Mouse (Mus musculus) urinary bladder, adult 2 months (tissue): ENCODE results near the gene Tex44. TPM values are rescaled to one million over a fixed set of nuclear protein-coding genes. Genes with fewer than 3 reads are reported as not detected.

Source experiments
- DNase-seq: peaks from one replicate; pipeline ENCODE4 v3.0.0; 2022; ENCODE audit warnings: low spot score
- polyA plus RNA-seq: library from polyadenylated mRNA; depleted of rRNA; stranded (reverse); fragments of >200 nt; gene quantifications from 2 replicates; pipeline ENCODE4 v1.2.3, GENCODE M21; 2012

Tex44 gene
- polyA plus RNA-seq, 1 experiment, result not detected

DNA sequence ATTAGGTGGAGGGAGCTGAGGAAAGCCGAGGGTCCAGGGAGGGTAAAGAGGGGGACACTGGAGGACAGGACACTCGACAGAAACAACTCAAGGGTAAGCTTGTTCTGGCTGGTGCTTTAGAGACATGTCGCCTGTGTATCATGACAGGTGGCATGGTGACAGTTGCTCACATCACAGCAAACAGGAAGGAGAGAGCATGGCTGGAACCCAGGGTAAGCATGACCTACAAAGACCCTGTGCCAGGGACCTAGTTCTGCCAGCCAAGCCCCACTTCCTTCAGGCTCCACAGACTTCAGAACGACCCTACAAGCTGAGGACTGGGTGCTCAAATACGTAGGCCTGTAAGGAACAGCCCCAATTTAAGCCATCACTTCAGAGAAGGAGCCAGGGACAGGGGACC, 2.2 kb upstream of the Tex44 start:
- DNase-seq, result no peak

DNA sequence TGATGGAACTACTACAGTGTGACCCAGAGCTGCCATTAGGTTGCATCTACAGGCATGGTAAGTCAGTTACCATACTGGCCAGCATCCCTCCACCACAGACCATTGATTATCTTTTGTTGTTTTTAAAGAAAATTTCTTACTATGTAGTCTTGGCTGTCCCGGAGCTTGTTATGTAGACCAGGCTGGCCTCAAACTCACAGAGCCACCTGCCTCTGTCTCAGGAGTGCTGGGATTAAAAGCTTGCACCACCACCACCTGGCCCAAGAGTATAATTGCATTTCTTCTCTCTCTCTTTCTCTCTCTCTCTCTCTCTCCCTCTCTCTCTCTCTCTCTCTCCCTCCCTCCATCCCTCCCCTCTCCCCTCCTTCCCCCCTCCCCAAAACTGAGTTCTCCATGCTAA, 1.8 kb upstream of the Tex44 start:
- DNase-seq, result no peak

DNA sequence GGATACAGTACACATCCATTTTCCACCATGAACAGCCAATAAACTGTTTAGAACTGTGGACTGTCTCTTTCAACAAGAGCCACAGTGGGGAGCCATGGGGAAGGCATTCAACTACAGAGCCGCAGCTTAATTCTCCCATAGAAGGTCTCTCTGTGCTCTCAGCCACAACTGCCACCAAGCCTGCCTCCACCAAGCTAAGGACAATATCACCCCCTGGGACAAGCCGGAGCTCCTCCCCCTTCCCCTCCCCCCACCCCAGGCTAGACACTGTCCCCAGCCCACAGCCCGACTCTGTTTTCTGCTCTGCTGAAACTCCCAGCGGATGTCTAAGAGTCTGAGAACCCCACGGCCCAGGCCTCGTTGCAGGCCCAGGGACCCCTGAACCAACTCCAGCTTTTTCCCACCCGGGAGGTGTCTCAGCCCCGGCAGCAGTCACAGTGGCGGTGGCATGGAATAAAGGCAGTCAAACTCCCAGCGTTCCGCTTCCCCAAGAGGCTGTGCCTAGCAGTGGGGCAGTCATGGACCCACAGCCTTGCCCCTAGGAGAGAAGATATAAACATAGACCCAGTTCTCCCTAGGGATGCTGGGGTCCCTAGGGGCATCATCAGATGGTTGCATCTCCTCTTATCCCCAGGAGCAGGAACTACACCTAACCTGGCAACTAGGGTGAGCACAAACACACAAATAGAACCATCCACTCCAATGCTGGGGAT, 1.1 kb upstream of the Tex44 start:
- no peak for DNase-seq

DNA sequence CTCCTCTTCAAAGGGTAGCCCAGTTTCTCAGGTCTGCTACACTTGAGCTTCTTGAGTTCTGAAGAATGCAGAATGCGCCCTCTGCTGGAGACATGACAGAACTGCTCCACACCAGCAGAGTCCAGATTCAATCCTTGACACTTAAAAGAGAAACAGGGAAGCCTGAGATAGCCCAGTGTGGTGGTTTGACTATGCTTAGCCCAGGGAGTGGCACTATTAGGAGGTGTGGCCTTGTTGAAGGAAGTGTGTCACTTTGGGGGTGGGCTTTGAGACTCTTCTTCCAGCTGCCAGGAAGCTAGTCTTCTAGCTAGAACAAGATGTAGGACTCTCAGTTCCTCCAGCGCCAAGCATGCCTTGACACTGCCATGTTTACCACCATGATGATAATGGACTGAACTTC, 3.9 kb downstream of the Tex44 start:
- no peak for DNase-seq

DNA sequence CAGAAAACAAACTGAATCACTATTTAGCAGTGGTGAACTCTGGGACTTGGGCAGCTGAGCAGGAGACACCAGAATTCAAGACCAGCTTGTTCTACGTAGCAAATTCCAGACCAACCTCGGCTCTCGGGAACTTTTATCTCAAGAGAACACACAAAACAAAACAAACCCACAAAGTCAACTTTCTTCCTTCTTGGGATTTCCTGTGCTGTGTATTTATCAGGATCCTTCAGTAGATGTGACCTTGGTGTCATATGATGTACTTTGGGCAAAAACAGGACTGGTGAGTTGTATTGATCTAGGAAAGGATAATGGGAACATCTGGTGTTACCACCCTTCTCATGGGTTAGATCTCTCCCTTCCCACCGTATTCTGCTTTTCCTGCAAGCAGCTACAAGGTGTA, 6.6 kb downstream of the Tex44 start:
- DNase-seq, result no peak

DNA sequence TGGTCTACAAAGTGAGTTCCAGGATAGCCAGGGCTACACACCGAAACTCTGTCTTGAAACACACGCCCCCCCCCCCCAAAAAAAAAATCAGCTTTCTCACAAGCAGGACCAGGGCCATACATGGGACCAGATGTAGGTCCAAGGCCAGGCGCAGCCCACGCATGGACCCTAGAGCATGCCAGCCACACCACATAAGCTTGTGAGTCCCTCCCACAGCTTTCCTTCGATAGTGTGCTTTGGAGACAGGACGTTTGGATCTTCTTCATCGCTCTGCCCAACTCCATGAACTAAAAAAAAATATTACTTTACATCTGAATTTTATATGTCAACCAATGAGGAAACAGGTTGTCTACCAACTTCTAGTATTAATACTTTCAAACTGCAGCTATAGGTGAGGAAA, 7.2 kb downstream of the Tex44 start:
- DNase-seq, result no peak

DNA sequence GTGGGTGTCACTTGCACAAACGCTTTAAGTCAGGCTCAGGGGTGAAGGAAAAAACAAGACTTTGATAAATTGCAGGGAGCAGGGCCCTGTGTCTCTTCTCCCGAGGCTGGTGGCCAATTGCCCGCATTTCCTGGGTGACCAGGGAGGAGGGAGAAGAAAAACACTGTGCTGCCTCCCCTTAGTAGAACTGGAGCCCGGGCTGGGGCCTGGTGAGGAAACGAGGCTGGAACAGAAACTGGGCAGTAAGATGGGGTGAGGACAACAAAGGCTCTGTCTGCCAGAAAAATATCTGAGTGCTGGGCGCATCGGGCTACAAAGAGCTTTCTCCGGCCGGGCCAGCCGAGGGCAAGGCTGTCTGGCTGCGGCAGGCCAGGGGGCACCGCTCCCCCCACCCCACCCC, 7.9 kb downstream of the Tex44 start:
- DNase-seq, result no peak

DNA sequence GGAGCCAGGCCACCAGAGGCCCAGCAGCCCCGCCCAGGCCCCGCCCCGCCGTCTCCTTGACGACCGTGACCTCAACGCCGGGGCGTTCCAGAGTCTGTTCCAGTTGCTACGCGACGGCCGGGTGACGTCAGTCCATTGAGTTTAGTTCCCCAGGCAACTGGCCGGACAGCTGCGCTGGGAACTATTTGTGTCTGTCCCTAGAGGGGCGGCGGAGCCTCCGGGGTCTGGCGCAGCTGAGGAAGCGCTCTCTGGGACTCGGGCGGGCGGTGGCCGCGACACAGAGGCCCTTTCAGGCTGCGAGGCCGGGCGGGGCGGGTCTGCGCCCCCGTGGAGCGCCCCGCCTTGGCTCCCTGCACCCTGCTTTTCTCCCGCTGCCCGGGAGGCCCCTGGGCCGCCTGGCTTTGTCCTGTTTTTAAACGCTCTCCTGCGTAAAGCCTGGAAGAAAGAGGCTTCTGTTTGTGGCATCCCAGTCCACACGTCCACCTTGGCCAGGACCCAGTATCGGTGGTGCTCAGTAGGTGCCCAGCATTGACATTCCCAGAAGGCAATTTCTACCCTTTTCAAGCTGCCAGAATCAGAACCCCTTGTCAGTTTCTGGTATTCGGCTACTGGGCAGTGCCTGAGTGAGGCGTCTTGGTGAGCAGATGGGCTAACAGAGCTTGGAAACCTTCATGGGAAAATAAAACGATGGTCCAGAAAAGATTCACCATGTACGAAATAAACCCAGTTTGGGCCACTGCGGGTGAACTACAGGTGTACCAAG, 8.5 kb downstream of the Tex44 start:
- peak; percentile 92 for DNase-seq

DNA sequence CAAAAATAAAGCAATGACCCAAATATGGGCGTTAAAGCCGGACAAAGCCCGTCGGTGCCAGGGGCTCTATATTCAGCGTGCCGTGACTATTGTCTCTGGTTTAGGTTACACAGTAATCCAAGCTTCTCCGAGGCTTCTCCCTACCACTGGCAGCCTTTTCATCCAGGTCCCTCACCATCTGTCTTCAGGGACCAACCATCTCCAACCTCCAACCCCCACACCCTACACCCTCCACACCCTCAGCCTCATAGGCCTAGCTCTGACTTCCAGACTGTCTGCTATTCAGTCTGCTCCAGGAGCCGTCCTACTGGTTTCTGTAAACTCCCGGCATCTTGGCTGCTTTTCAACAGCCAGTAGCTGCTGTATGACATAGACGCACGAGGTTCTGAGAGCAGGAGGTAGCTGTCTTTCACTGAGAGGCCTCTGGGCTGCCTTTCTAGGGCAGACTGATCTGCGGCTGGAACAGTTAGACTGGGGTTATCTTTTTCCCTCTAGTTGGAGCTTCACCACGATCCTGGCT, 9.2 kb downstream of the Tex44 start:
- DNase-seq, result no peak

DNA sequence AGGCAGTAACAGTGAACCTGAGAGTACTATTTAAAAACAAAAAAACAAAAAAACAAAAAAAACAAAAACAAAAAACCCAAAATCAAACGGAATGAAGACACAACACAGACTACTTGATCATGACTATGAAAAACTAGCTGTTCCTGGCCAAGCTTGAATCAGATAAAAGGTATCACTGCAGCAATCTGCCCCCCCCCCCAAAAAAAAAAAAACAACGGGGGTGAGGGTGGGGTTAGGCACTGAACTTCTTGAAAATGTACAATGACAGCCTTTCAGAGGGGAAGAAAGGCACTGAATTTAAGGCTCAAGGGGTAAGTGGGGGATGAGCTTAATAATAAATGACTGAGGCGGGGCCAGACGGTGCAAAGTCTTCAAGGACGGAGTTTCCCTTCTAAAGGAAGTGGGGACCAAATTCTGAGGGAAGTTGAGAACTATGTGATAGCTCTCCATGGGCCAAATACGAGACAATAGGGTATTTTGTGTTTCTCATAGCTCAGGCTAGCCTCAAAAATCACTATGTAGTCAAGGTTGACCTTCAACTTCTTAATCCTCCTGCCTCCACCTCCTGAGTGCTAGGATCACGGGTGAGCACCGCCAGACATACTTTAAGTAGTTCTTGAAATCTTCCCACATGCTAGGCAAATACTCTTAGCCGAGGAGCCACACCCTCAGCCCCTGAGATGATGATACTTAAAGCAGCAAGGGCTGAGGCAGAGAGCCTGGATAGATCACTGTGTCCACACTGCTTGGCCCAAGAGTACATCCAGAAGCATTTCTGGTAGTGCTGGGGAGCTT, 11.3 kb downstream of the Tex44 start:
- no peak for DNase-seq

DNA sequence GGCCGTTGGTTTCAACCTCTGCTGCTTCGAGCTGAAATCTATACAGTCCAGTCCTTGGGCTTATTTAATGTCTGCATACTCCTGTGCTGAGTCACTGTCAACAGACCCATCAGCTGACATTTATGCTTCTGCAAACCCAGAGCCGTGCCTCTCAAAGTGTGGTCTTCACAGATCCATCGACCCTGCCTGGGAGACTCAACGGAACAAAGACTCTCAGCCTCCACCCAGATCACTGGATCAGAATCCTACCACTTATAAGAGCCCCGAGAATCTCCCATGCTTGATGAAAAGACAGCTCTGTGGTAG, 11.8 kb downstream of the Tex44 start:
- DNase-seq, result no peak

DNA sequence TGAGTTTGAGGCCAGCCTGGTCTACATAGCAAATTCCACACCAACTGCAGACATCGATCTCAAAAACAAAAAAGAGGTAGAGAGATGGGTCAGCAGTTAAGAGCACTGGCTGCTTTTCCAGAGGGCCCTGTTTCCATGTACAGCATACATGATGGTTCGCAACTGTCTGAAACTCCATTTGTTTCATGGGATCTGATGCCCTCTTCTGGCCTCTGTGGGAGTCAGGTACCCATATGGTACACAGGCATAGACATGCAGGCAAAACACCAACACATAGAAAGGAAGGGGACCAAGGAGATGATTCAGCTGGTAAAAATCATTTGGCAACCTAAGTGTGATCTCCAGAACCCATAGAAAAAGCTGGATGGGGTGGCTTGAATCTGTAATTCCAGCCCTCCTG, 12.4 kb downstream of the Tex44 start:
- no peak for DNase-seq

DNA sequence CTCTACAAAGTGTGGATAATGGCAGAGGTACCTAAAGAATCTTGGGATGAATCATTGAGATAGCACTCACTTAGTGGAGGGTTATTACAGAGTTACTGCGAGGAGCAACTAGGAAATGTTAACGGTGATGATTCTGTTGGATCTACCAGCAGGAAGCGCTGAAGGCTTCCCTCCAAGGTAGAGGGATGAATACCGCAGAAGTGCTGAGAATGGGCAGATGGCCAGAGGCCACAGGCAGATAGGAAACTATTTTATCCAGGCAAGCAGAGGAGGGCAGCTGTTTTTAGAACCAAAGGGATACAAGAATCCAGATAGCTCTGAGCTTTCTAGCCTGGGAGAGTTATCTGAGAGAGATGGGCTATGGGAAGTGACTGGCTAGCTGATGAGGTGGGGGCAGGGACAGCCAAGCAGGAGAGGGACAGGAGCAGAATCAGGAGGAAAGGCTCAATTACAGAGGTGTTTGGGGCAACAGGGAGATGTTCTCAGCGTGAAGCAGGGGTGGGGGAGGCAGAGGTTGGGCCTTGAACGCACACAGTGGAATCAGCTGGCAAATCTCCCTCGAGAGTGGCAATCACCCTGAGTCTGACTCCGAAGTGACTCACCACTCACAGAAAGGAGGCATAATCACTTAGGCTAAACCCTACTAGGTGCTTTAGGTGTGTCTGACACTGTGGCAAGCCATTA, 13.5 kb downstream of the Tex44 start:
- no peak for DNase-seq

DNA sequence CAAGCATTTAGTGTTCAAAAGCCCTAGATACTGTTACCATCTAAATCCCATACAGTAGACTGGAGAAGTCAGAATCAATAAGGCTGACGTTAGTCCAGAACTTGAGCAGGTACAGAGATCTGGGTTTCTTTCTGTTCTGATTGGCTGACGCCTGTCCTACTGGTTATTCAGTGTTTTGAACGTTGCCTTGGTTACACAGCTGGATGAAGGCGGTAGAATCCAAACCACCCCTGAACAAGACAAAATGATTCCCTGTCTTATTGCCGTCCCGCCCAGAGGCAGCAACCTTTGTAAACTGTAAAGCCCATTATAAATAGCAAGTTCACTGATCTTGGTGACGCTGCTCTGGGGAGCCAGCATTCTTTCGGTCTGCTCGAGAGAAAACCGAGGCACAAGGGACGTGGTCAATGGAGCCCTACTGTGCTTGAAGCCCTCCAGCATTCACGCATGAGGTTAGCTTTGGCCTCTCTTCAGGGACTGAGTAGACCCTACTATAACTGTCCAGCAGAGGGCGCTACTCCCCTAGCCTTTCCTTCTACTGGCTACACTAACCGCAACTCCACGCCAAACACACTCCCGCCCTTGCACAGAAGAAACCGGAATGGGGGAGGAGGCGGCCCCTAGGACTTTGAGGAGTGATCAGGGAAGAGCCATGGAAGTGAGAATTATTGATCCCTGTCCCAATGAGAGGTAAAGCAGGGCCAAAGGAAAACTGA, 14.2 kb downstream of the Tex44 start:
- peak; percentile 74 for DNase-seq

DNA sequence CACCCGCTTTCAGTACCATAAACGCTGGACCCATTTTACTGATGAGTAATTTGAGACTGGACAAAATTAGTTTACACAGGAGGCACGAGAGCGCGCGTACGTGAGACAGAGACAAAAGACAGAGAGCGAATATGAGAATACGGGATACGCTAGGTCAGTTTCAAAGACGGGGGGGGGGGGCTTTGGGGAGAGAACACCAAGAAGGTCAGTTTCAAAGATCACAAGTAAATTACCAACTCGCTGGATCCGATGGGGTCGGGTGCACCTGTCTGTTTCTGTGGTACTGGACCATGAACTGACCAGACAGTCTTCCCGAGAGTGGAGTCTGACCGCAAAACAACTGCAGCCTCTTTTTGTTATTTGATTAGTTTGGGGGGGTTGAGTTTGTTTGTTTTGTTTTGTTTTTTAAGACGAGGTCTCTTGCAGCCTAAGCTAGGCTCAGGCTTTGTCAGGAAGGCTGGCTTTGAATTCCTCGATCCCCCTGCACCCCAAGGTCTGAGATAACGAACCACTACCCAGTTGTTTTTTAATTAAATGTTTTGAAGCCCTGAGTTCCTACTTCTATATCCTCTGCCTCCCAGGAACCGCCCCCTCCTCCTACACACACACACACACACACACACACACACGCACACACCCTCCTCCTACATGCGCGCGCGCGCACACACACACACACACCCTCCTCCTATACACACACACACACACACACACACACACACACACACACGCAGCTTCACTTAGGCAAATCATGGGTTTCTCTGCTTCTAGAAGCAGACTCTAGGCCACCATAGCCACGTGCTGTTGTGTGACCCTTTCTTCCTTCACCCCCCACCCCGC, 15.0 kb downstream of the Tex44 start:
- DNase-seq, result no peak

DNA sequence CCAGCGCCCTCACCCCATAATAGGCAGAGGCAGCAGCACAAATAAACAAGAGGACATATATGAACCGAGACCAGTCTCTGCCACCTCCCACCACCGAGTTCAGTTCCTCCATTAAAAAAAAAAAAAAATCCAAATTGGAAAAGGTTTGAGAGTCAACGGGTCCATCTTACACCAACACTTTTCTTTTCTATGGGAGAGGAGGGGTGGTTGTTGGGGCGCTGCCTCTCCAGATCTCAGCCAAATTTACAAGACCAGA, 15.5 kb downstream of the Tex44 start:
- DNase-seq, result no peak

DNA sequence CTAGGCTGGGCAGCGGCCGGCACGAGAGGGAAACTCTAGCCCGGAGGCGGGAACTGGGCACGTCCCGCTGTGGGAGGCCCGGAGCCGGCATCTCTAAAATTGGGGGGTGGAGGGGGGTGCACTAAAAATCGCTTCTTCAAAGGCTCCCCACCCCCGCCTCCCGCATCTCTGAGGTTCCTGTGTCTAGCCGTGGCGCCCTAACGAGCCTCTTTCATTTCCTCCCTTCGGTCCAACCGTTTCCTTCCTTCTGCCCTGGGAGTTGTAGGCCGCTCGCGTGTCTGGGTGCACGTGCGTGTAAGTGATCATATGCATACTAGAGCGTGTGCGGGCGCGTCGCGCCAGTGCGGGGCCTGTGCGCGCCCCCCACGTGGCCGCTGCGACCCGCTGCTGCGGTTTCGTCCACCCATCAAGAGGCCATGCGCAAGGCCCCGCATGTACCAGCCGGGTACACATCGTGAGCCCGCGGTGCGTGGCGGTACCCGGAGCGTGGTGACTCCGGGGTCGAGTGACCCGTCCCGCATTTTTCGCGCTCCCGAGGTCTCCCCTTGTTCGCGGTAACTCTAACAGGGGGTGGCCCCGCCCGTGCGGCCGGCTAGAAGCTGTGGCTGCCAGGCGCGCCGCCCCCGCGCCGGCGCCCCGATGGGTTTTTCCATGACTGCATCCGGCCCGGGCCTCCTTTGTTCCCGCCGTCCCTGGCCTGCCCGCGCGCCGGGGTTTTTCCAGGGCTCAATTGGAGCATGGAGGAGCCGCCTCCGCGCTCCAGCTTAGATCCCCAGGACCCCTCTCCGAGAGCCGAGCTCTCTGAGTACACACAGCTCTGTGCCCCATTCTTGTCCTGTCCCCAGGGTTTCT, 16.1 kb downstream of the Tex44 start:
- DNase-seq, result peak; percentile 96

DNA sequence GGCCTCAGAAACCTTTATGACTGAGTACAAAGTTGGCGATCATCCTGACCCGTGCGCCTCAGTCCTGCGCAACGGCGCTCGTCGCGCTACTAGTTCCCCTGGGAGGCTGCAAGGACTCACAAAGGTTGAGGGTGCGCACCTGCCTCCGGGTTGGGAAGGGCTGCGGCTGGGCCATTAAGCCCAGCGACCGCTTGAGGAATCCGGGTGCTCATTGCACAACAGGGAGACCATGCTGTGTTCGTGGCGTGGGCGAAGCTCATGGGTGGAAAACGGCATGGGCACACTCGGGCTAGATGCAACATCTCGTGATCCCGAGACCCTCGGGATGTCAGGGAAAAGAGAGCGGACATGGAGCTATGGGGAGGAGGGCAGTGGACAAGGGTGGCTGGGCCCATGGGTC, 16.7 kb downstream of the Tex44 start:
- no peak for DNase-seq

DNA sequence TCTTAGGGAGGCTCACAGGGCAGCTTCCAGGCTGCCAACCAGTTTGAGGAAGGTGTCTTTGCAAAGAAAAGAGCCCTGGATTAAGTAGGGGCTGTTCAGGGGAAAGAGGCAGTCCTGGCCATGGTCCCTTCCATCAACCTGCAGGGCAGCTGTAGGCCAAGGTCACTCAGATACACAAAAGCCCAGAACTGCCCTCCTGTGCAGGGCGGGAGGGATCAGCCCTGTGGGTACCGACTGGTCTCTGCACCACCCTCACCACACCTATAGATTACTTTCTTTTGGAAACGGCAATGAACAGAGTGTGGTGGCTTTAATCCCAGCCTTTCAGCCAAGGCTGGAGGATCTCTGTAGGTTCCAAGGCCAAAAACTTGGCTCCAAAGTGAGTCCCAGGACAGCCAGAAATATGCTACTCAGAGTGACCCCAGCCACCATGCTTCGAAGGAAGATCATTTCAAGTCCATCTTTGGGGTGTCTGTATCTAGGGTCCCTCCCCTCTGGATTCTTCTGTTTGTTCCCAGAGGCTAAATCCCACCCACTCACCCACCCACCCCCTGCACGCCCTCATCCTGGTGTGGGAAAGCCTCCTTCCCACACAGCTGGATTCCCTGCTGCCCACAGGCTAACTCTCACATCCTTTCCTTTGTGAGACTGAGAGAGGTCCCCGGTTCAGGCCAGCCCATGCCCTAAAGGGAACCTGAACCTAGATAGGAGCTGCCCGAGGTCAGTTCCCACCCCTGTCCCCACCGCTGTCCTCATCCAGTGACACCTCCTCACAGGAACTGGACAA, 17.4 kb downstream of the Tex44 start:
- no peak for DNase-seq
